Mouse (Mus musculus) kidney, adult 2 months (tissue): ENCODE results near the gene Gm49393.

Experiments
- CTCF ChIP-seq: fragments of 200-500 bp; conservative IDR thresholded peaks from 2 replicates; pipeline ENCODE4 v1.5.1; 2011; ENCODE audit warnings: low read depth, mild to moderate bottlenecking, control low read depth, low read length, moderate library complexity, mixed read lengths; ENCODE audit not compliant: insufficient read depth, insufficient read length
- POLR2A ChIP-seq: fragments of 200-500 bp; IDR thresholded peaks from one replicate; pipeline ENCODE4 v1.6.1; 2011; ENCODE audit warnings: low read depth, low read length, control low read depth

DNA sequence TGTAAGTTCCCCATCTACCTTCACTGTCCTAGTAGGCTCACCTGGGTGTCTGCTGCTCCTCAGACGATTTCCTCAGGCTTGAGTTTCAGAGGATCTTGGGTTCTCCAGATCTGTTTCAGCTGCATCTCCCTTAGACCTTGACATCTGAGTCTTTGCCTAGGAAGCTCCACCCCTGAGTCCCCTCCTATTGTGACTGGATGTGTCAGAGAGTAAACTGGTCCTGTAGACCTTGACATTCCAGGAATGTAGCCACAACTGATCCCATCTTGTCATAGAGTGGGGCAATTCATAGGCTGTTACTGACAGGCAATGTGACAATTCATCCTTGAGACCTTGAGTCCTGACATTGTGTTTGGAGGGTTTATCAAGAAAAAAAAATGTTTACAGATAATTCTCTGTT lies 71.1 kb downstream of the Gm49393 start, which contains the start of gene 4930486L24Rik:
- TF ChIP-seq CTCF (no peak), POLR2A (no peak)
